Mouse (Mus musculus) hindbrain, embryonic 10.5 days (tissue): Measurements from ENCODE around the gene Tmem236. TPM values are rescaled to one million over a fixed set of nuclear protein-coding genes. Genes with fewer than 3 reads are reported as not detected.

Experiments used
- DNase-seq: peaks from one replicate; pipeline ENCODE4 v3.0.0-alpha.2; 2017; ENCODE audit warnings: low spot score
- H3K27ac ChIP-seq: fragments of 300-500 bp; sonication (generic); 2 replicates; pipeline ENCODE4 v1.5.1; 2016; ENCODE audit warnings: mild to moderate bottlenecking, moderate library complexity
- H3K27me3 ChIP-seq: fragments of 300-500 bp; sonication (generic); 2 replicates; pipeline ENCODE4 v1.6.1; 2016; ENCODE audit warnings: mild to moderate bottlenecking; ENCODE audit not compliant: poor library complexity, insufficient read depth, severe bottlenecking
- H3K36me3 ChIP-seq: fragments of 300-500 bp; sonication (generic); 2 replicates; pipeline ENCODE4 v1.6.1; 2016; ENCODE audit warnings: mild to moderate bottlenecking, moderate library complexity
- H3K4me1 ChIP-seq: fragments of 300-500 bp; sonication (generic); replicated peaks from 2 replicates; pipeline ENCODE4 v1.6.1; 2016; ENCODE audit warnings: mild to moderate bottlenecking
- H3K4me3 ChIP-seq: fragments of 300-500 bp; sonication (generic); 2 replicates; pipeline ENCODE4 v1.5.1; 2016; ENCODE audit warnings: mild to moderate bottlenecking, moderate library complexity
- H3K9me3 ChIP-seq: fragments of 300-500 bp; sonication (generic); 2 replicates; pipeline ENCODE4 v1.6.1; 2016; ENCODE audit warnings: mild to moderate bottlenecking, moderate library complexity
- WGBS: fragments of 180-500 bp; shearing (Covaris S2); methylation state at CpG from one replicate; pipeline ENCODE4 v1.1.7; 2016; 5-methylcytosine and 5-hydroxymethylcytosine counted together
- polyA plus RNA-seq: library from polyadenylated mRNA; unstranded; fragments of >200 nt; fragmentation: Nextera tagmentation; extraction: Ambion mirVana; gene quantifications from 2 replicates; pipeline ENCODE4 v1.2.1, GENCODE M21; 2016

Tmem236 gene
- polyA plus RNA-seq, 1 experiment from 2014 or later = not detected

- Histone ChIP-seq H3K27me3 (no peaks in the 10 kb centered on the region), H3K4me1 (no peaks in the 10 kb centered on the region), H3K9me3 (no peaks in the 10 kb centered on the region), H3K36me3 (no peaks in the 10 kb centered on the region), H3K27ac (no peak overlapping the region), H3K4me3 (no peak overlapping the region)
- 86% methylated on average over 1 of the region's 1 CpGs for WGBS
- DNase-seq = no peak
Observed at GRCm38 (mm10) chr2:14204308-14204707, 30.0 kb downstream of the Tmem236 start.

- no peak for DNase-seq
- H3K27ac ChIP-seq = no peak overlapping the region
- WGBS = 85% methylated on average over 4 of the region's 4 CpGs
- no peaks in the 10 kb centered on the region for H3K4me1 ChIP-seq
- no peaks in the 10 kb centered on the region for H3K36me3 ChIP-seq
- H3K4me3 ChIP-seq = no peak overlapping the region
- H3K9me3 ChIP-seq = no peaks in the 10 kb centered on the region
- H3K27me3 ChIP-seq = no peaks in the 10 kb centered on the region
Observed at GRCm38 (mm10) chr2:14206798-14207197, 32.5 kb downstream of the Tmem236 start.

- H3K27me3 ChIP-seq = no peaks in the 10 kb centered on the region
- H3K4me3 ChIP-seq = no peak overlapping the region
- no peak for DNase-seq
- H3K27ac ChIP-seq = no peak overlapping the region
- no peaks in the 10 kb centered on the region for H3K9me3 ChIP-seq
- peaks cover 7% of the 10 kb centered on the region for H3K4me1 ChIP-seq
- WGBS = 86% methylated on average over 1 of the region's 1 CpGs
- no peaks in the 10 kb centered on the region for H3K36me3 ChIP-seq
Observed at GRCm38 (mm10) chr2:14210731-14211130, 36.4 kb downstream of the Tmem236 start.

- H3K4me1 ChIP-seq = peaks cover 7% of the 10 kb centered on the region
- no peak overlapping the region for H3K4me3 ChIP-seq
- no peaks in the 10 kb centered on the region for H3K27me3 ChIP-seq
- H3K36me3 ChIP-seq = no peaks in the 10 kb centered on the region
- no peak overlapping the region for H3K27ac ChIP-seq
- no peaks in the 10 kb centered on the region for H3K9me3 ChIP-seq
- DNase-seq = no peak
Observed at GRCm38 (mm10) chr2:14211606-14212005, 37.3 kb downstream of the Tmem236 start.

- no peak overlapping the region for H3K4me3 ChIP-seq
- no peaks in the 10 kb centered on the region for H3K27me3 ChIP-seq
- H3K36me3 ChIP-seq = no peaks in the 10 kb centered on the region
- H3K27ac ChIP-seq = no peak overlapping the region
- H3K4me1 ChIP-seq = peaks cover 7% of the 10 kb centered on the region
- peak; percentile 8 for DNase-seq
- 31% methylated on average over 3 of the region's 3 CpGs for WGBS
- no peaks in the 10 kb centered on the region for H3K9me3 ChIP-seq
Observed at GRCm38 (mm10) chr2:14214764-14215163, 40.4 kb downstream of the Tmem236 start.

GRCm38 (mm10) chr2:14216653-14217052 is 42.3 kb downstream of the Tmem236 start:
- H3K9me3 ChIP-seq = no peaks in the 10 kb centered on the region
- no peak overlapping the region for H3K4me3 ChIP-seq
- H3K27me3 ChIP-seq = no peaks in the 10 kb centered on the region
- no peak for DNase-seq
- WGBS = 89% methylated on average over 3 of the region's 3 CpGs
- H3K27ac ChIP-seq = no peak overlapping the region
- no peaks in the 10 kb centered on the region for H3K36me3 ChIP-seq
- H3K4me1 ChIP-seq = peaks cover 7% of the 10 kb centered on the region

- Histone ChIP-seq H3K36me3 (no peaks in the 10 kb centered on the region), H3K27me3 (no peaks in the 10 kb centered on the region), H3K4me3 (no peak overlapping the region), H3K27ac (no peak overlapping the region), H3K9me3 (no peaks in the 10 kb centered on the region), H3K4me1 (peaks cover 11% of the 10 kb centered on the region)
- WGBS = 81% methylated on average over 6 of the region's 6 CpGs
- no peak for DNase-seq
Observed at GRCm38 (mm10) chr2:14218126-14218525, 43.8 kb downstream of the Tmem236 start.

GRCm38 (mm10) chr2:14224387-14224786 is 50.1 kb downstream of the Tmem236 start:
- Histone ChIP-seq H3K27ac (no peak overlapping the region), H3K36me3 (no peaks in the 10 kb centered on the region), H3K4me1 (0 out of 2 replicates have a peak, but pooled peaks cover 4% of the 10 kb centered on the region), H3K4me3 (no peak overlapping the region), H3K27me3 (no peaks in the 10 kb centered on the region), H3K9me3 (no peaks in the 10 kb centered on the region)
- WGBS = 78% methylated on average over 4 of the region's 4 CpGs
- DNase-seq = no peak

GRCm38 (mm10) chr2:14228495-14228894 is 54.2 kb downstream of the Tmem236 start:
- no peak for DNase-seq
- Histone ChIP-seq H3K4me3 (no peak overlapping the region), H3K36me3 (no peaks in the 10 kb centered on the region)

GRCm38 (mm10) chr2:14229149-14229548 is 54.8 kb downstream of the Tmem236 start, which contains the start of gene Mrc1:
Mrc1 (plus strand) TSS chr2:14229392.
- 64% methylated on average over 3 of the region's 3 CpGs for WGBS
- Histone ChIP-seq H3K4me3 (no peak within 1 kb of the TSS), H3K36me3 (no peaks in the 10 kb centered on the region), H3K9me3 (no peaks in the 10 kb centered on the region), H3K27me3 (no peaks in the 10 kb centered on the region), H3K4me1 (no peaks in the 10 kb centered on the region), H3K27ac (no peak within 1 kb of the TSS)
- no peak for DNase-seq

More at GRCm38 (mm10) chr2:14228495-14228894, 54.2 kb downstream of the Tmem236 start:
- Histone ChIP-seq H3K27me3 (no peaks in the 10 kb centered on the region), H3K27ac (no peak overlapping the region), H3K9me3 (no peaks in the 10 kb centered on the region), H3K4me1 (no peaks in the 10 kb centered on the region)
- WGBS = 83% methylated on average over 6 of the region's 6 CpGs

GRCm38 (mm10) chr2:14229979-14230378 is 55.7 kb downstream of the Tmem236 start:
- no peaks in the 10 kb centered on the region for H3K27me3 ChIP-seq
- no peaks in the 10 kb centered on the region for H3K36me3 ChIP-seq
- DNase-seq = no peak
- H3K4me1 ChIP-seq = no peaks in the 10 kb centered on the region
- no peaks in the 10 kb centered on the region for H3K9me3 ChIP-seq
- no peak overlapping the region for H3K4me3 ChIP-seq
- no peak overlapping the region for H3K27ac ChIP-seq
- WGBS = 87% methylated on average over 14 of the region's 14 CpGs

- Histone ChIP-seq H3K27me3 (no peaks in the 10 kb centered on the region), H3K4me1 (no peaks in the 10 kb centered on the region), H3K36me3 (no peaks in the 10 kb centered on the region), H3K9me3 (no peaks in the 10 kb centered on the region), H3K4me3 (no peak overlapping the region), H3K27ac (no peak overlapping the region)
- WGBS = 90% methylated on average over 1 of the region's 1 CpGs
- no peak for DNase-seq
Observed at GRCm38 (mm10) chr2:14232897-14233296, 58.6 kb downstream of the Tmem236 start.

GRCm38 (mm10) chr2:14233983-14234382 is 59.7 kb downstream of the Tmem236 start:
- Histone ChIP-seq H3K9me3 (no peaks in the 10 kb centered on the region), H3K4me3 (no peak overlapping the region), H3K27ac (no peak overlapping the region), H3K36me3 (no peaks in the 10 kb centered on the region), H3K4me1 (peaks cover under 1% of the 10 kb centered on the region; the same call in 1 of the 2 replicates), H3K27me3 (no peaks in the 10 kb centered on the region)
- no peak for DNase-seq
- 78% methylated on average over 2 of the region's 2 CpGs for WGBS

- Histone ChIP-seq H3K4me1 (peaks cover 4% of the 10 kb centered on the region; the same call in 1 of the 2 replicates), H3K4me3 (no peak overlapping the region), H3K9me3 (no peaks in the 10 kb centered on the region), H3K27ac (no peak overlapping the region), H3K27me3 (no peaks in the 10 kb centered on the region), H3K36me3 (no peaks in the 10 kb centered on the region)
- no peak for DNase-seq
- 94% methylated on average over 5 of the region's 5 CpGs for WGBS
Observed at GRCm38 (mm10) chr2:14235319-14235718, 61.0 kb downstream of the Tmem236 start.
